Comparison of ENCODE assay signal across 9 mouse cellular contexts in the genomic region with DNA sequence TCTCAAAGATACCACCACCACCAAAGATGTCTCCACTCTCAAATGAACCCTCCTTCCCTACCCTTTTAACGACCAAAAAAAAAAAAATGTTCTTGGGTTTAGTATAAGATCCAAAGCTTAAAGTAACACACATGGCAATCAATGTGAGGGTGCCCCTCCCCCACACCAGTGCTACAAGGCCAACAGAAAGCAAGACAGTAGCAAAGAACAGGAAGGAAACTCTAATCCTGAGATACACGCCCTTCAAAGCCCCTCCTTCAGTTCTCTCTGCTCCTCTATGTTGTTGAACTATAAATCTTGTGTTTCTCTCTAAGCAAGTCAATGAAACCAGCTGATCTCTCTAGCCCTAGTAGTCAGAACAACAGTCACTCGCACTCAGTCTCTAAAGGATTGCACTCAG. TPM values are rescaled to one million over a fixed set of nuclear protein-coding genes. Genes with fewer than 3 reads are reported as not detected.
DNase-seq lines count a peak whose midpoint lies in the region; ATAC-seq and TF ChIP-seq lines count a peak whose summit lies in the region.
"Had no signal": no experiment of that assay in that cellular context is flagged by ENCODE, and none has a peak within 500 bp of the region (broad histone marks: within the 10 kb centered on the region; RNA-seq: fewer than 3 reads in every experiment).

No protein-coding gene starts in this region.

- peak overlapping the region; percentile 57 for H3K27ac ChIP-seq in MEL (ENCODE audit: control insufficient read depth, low read depth, low read length)
- H3K27ac ChIP-seq in limb, embryonic 10.5 days, result 0 out of 2 replicates have a peak overlapping the region, but pooled peaks have one; percentile 27
- no peak overlapping the region for H3K27ac ChIP-seq in intestine, embryonic 16.5 days (ENCODE audit: low read length)
- H3K27ac ChIP-seq: midbrain, embryonic 13.5 days had no signal

- H3K27me3 ChIP-seq in MEL (ENCODE audit: control insufficient read depth in 1 of 2, insufficient read depth in 2 of 2, low read length in 2 of 2), result no peaks in the 10 kb centered on the region
- no peaks in the 10 kb centered on the region for H3K27me3 ChIP-seq in limb, embryonic 10.5 days (ENCODE audit: low read depth, poor library complexity, severe bottlenecking)
- H3K27me3 ChIP-seq in intestine, embryonic 16.5 days (replicated peaks; ENCODE audit: control insufficient read depth, insufficient read depth, low read length), result no peaks in the 10 kb centered on the region
- H3K27me3 ChIP-seq: midbrain, embryonic 13.5 days had no signal

- TF ChIP-seq POLR2A in MEL (IDR thresholded peaks at IDR 0.05; ENCODE audit: control insufficient read depth in 1 of 2, insufficient read depth in 1 of 2, low read depth in 1 of 2, low read length in 2 of 2, poor library complexity in 1 of 2), result no peak

- ATAC-seq in erythroblast, adult 5-6 weeks (replicated peaks; ENCODE audit: low FRiP score, poor library complexity, severe bottlenecking), result no peak
- ATAC-seq in intestine, embryonic 16.5 days, result no peak
- ATAC-seq: midbrain, embryonic 13.5 days had no signal

- no peaks in the 10 kb centered on the region for H3K9me3 ChIP-seq in MEL (replicated peaks; ENCODE audit: insufficient read depth, low read length)
- no peaks in the 10 kb centered on the region for H3K9me3 ChIP-seq in limb, embryonic 10.5 days (replicated peaks)
- H3K9me3 ChIP-seq in intestine, embryonic 16.5 days (ENCODE audit: control insufficient read depth, low read length), result no peaks in the 10 kb centered on the region
- H3K9me3 ChIP-seq: midbrain, embryonic 13.5 days had no signal

- peak; percentile 65 to 68 for TF ChIP-seq EP300 in MEL (IDR thresholded peaks at IDR 0.05; ENCODE audit: low read depth in 1 of 2, low read length in 2 of 2)

- peaks cover 71% of the 10 kb centered on the region for H3K79me2 ChIP-seq in MEL (ENCODE audit: control insufficient read depth, insufficient read depth, low read length, poor library complexity)

- 54% methylated on average over 3 of the region's 3 CpGs for WGBS in limb, embryonic 10.5 days
- 62% methylated on average over 3 of the region's 3 CpGs for WGBS in intestine, embryonic 16.5 days

- TF ChIP-seq RAD21 in MEL (IDR thresholded peaks at IDR 0.05; ENCODE audit: low read depth, low read length), result no peak

- 0 out of 4 replicates have a peak overlapping the region, but pooled peaks of 1 of the 2 experiments have one; percentile 20 for H3K4me3 ChIP-seq in MEL (ENCODE audit: control insufficient read depth in 1 of 2, insufficient read depth in 1 of 2, low read depth in 2 of 2, low read length in 2 of 2)
- H3K4me3 ChIP-seq in limb, embryonic 10.5 days, result no peak overlapping the region
- no peak overlapping the region for H3K4me3 ChIP-seq in intestine, embryonic 16.5 days (ENCODE audit: low read length)
- H3K4me3 ChIP-seq: midbrain, embryonic 13.5 days had no signal

- H3K36me3 ChIP-seq in MEL (ENCODE audit: control insufficient read depth in 1 of 2, insufficient read depth in 2 of 2, low read length in 2 of 2), result peaks cover 7 to 59% of the 10 kb centered on the region in 2 experiments
- 0 out of 2 replicates have a peak, but pooled peaks cover 2% of the 10 kb centered on the region for H3K36me3 ChIP-seq in limb, embryonic 10.5 days
- no peaks in the 10 kb centered on the region for H3K36me3 ChIP-seq in intestine, embryonic 16.5 days (ENCODE audit: control insufficient read depth, insufficient read depth, low read length)
- H3K36me3 ChIP-seq: midbrain, embryonic 13.5 days had no signal

- DNase-seq in heart, adult 11 months, result peak; percentile 91
- no peak for DNase-seq in heart, postnatal 36 days
- DNase-seq in MEL (ENCODE audit: low read depth, low spot score), result peak; percentile 78
- DNase-seq in limb, embryonic 10.5 days (ENCODE audit: low spot score), result no peak
- DNase-seq in spleen, postnatal 36 days (ENCODE audit: low spot score in 2 of 2), result peak; percentile 71 to 76
- DNase-seq in layer of hippocampus, postnatal 14 days (ENCODE audit: low spot score in 2 of 2), result no peak

- peaks cover 45 to 54% of the 10 kb centered on the region in 2 experiments for H3K4me1 ChIP-seq in MEL (ENCODE audit: control insufficient read depth in 1 of 2, insufficient read depth in 2 of 2, low read length in 2 of 2)
- H3K4me1 ChIP-seq in limb, embryonic 10.5 days, result peaks cover 43% of the 10 kb centered on the region
- peaks cover 17% of the 10 kb centered on the region for H3K4me1 ChIP-seq in intestine, embryonic 16.5 days (ENCODE audit: control insufficient read depth, insufficient read depth, low read length)

- no peak overlapping the region for H3K9ac ChIP-seq in MEL (ENCODE audit: control insufficient read depth, low read depth, low read length, poor library complexity, severe bottlenecking)
- no peak overlapping the region for H3K9ac ChIP-seq in intestine, embryonic 16.5 days (ENCODE audit: low read depth, low read length)
- H3K9ac ChIP-seq: midbrain, embryonic 13.5 days had no signal

- H3K4me2 ChIP-seq in intestine, embryonic 16.5 days (ENCODE audit: low read depth, low read length), result no peak overlapping the region
- H3K4me2 ChIP-seq: midbrain, embryonic 13.5 days had no signal

- no peak for TF ChIP-seq CTCF in MEL (IDR thresholded peaks at IDR 0.05 in 2 of 3, conservative IDR thresholded peaks at IDR 0.05 in 1 of 3; ENCODE audit: control insufficient read depth in 1 of 3, insufficient read depth in 1 of 3, low read depth in 2 of 3, low read length in 3 of 3, poor library complexity in 1 of 3, severe bottlenecking in 1 of 3)

- intact Hi-C loops in heart, postnatal 36 days (cut with DNase I), result no loop called here

TF ChIP-seq in MEL, 35 proteins besides CTCF, POLR2A, EP300 and RAD21 (continues in another document):
- TF ChIP-seq GATA1 (IDR thresholded peaks at IDR 0.05; ENCODE audit: low read depth, low read length), result 0 out of 2 replicates have a peak, but pooled peaks have one; percentile 4
- peak; percentile 61 for TF ChIP-seq ETS1 (IDR thresholded peaks at IDR 0.05; ENCODE audit: low read depth, low read length)
- no peak for TF ChIP-seq MAFK (IDR thresholded peaks at IDR 0.05; ENCODE audit: borderline replicate concordance, low read depth, low read length)
- TF ChIP-seq BHLHE40 (IDR thresholded peaks at IDR 0.05; ENCODE audit: borderline replicate concordance, low read depth, low read length), result no peak
- TF ChIP-seq SMC3 (IDR thresholded peaks at IDR 0.05; ENCODE audit: low read depth, low read length), result no peak
- peak; percentile 85 for TF ChIP-seq MYC (IDR thresholded peaks at IDR 0.05; ENCODE audit: low read depth, low read length)
- 0 out of 2 replicates have a peak, but pooled peaks have one; percentile 43 for TF ChIP-seq MAZ (IDR thresholded peaks at IDR 0.05; ENCODE audit: low read depth, low read length)
- peak; percentile 65 for TF ChIP-seq MAX (IDR thresholded peaks at IDR 0.05; ENCODE audit: low read length)
- no peak for TF ChIP-seq MEF2A (IDR thresholded peaks at IDR 0.05; ENCODE audit: extremely low read depth, insufficient replicate concordance, low read depth, low read length, poor library complexity, severe bottlenecking)
- peak; percentile 30; the same call in 1 of the 2 replicates for TF ChIP-seq TCF12 (IDR thresholded peaks at IDR 0.05; ENCODE audit: low read depth, low read length)
- no peak for TF ChIP-seq CHD1 (IDR thresholded peaks at IDR 0.05; ENCODE audit: low read depth, low read length)
- 0 out of 2 replicates have a peak, but pooled peaks have one; percentile 38 for TF ChIP-seq JUND (IDR thresholded peaks at IDR 0.05; ENCODE audit: low read depth, low read length)
- TF ChIP-seq USF1 (IDR thresholded peaks at IDR 0.05; ENCODE audit: low read depth, low read length), result no peak
- TF ChIP-seq SIN3A (IDR thresholded peaks at IDR 0.05; ENCODE audit: low read length), result peak; percentile 72
- no peak for TF ChIP-seq TAL1 (IDR thresholded peaks at IDR 0.05; ENCODE audit: low read length)
- TF ChIP-seq UBTF (IDR thresholded peaks at IDR 0.05; ENCODE audit: borderline replicate concordance, insufficient read depth, low read depth, low read length), result no peak
- no peak for TF ChIP-seq ZC3H11A (IDR thresholded peaks at IDR 0.05; ENCODE audit: low read depth, low read length)
- no peak for TF ChIP-seq KAT2A (conservative IDR thresholded peaks at IDR 0.05; ENCODE audit: low read depth, low read length)
- peak; percentile 55; the same call in 1 of the 2 replicates for TF ChIP-seq ELF1 (IDR thresholded peaks at IDR 0.05; ENCODE audit: low read depth, low read length)
- TF ChIP-seq NELFE (IDR thresholded peaks at IDR 0.05; ENCODE audit: low read depth, low read length), result no peak
- TF ChIP-seq TBP (IDR thresholded peaks at IDR 0.05; ENCODE audit: low read depth, low read length), result no peak
- TF ChIP-seq ZMIZ1 (IDR thresholded peaks at IDR 0.05; ENCODE audit: low read depth, low read length), result no peak
- peak; percentile 78 for TF ChIP-seq CHD2 (IDR thresholded peaks at IDR 0.05; ENCODE audit: low read length)
- no peak for TF ChIP-seq GABPA (IDR thresholded peaks at IDR 0.05; ENCODE audit: low read depth, low read length)
- no peak for TF ChIP-seq ZKSCAN1 (IDR thresholded peaks at IDR 0.05; ENCODE audit: low read depth, low read length)
- TF ChIP-seq NRF1 (IDR thresholded peaks at IDR 0.05; ENCODE audit: insufficient read depth, low read depth, low read length, poor library complexity, severe bottlenecking), result no peak
- peak; percentile 72 for TF ChIP-seq MXI1 (IDR thresholded peaks at IDR 0.05; ENCODE audit: low read depth, low read length)
- TF ChIP-seq RCOR1 (IDR thresholded peaks at IDR 0.05; ENCODE audit: low read depth, low read length), result peak; percentile 75
- peak; percentile 23; the same call in 1 of the 2 replicates for TF ChIP-seq ZNF384 (IDR thresholded peaks at IDR 0.05; ENCODE audit: low read depth, low read length)
- TF ChIP-seq E2F4 (IDR thresholded peaks at IDR 0.05; ENCODE audit: borderline replicate concordance, low read depth, low read length), result no peak

RNA-seq across cellular contexts. Expression of a gene that starts 19.3 kb away (rescaled TPM):
- total RNA-seq in heart, postnatal 36 days (2021), result 10 to 100 TPM; 20.9 to 23.6 TPM
- total RNA-seq in MEL (2012; rRNA removed), result 88.3 and 89.3 TPM in 2 replicates
- 100 to 1,000 TPM; 197 to 365 TPM for polyA plus RNA-seq in MEL (2012; ENCODE audit: insufficient read depth in 1 of 2, insufficient read length in 2 of 2, low read depth in 1 of 2, low replicate concordance in 2 of 2, missing spikeins in 1 of 2)
- polyA plus RNA-seq in limb, embryonic 10.5 days (2016; fragmentation: Nextera tagmentation; extraction: Ambion mirVana), result 74.7 and 80.1 TPM in 2 replicates
- 44.0 and 65.6 TPM in 2 replicates for total RNA-seq in erythroblast, adult 5-6 weeks (2015; ENCODE audit: low replicate concordance)
- 12.7 and 28.3 TPM in 2 replicates for total RNA-seq in erythroblast, adult 5-6 weeks (2017; ENCODE audit: low replicate concordance)
- total RNA-seq in layer of hippocampus, postnatal 14 days (2021), result 100 to 1,000 TPM in 1 of 2 experiments, 10 to 100 TPM in 1; 94.8 to 102 TPM
- 27.3 and 28.2 TPM in 2 replicates for polyA plus RNA-seq in intestine, embryonic 16.5 days (2015; fragmentation: Nextera tagmentation; extraction: Ambion mirVana)

Comparison
In these comparisons a context has a peak if more than half of its experiments do, and no peak if none do; other contexts are left out.
1. DNase-seq: peak in heart, adult 11 months (single experiment), MEL (single experiment) and spleen, postnatal 36 days (2 of 2); none in heart, postnatal 36 days (0 of 2), limb, embryonic 10.5 days (single experiment) and layer of hippocampus, postnatal 14 days (0 of 2).